27 mouse cellular contexts compared by ENCODE assay signal in the genomic region with DNA sequence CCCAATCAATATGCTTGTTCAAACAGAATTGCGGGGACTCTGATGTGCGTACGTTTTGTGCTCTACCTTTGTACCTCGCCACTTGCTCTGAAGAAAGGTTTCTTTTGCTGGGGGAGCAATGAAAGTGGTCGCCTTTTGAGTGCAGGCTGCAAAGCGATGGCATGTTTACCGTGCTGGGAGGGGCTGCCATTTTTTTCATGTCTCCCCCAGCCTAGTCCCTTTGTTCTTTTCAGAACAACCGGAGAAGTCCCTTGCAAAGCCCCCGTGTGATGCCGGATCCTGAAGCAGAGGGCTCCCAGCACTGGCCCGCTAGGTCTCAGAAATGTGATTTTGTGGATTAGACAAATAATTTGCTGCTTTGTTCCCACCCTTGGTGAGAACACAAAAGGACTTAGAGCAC. TPM values are rescaled to one million over a fixed set of nuclear protein-coding genes. Genes with fewer than 3 reads are reported as not detected.
DNase-seq lines count a peak whose midpoint lies in the region; ATAC-seq and TF ChIP-seq lines count a peak whose summit lies in the region.
"Had no signal": no experiment of that assay in that cellular context is flagged by ENCODE, and none has a peak within 500 bp of the region (broad histone marks: within the 10 kb centered on the region; RNA-seq: fewer than 3 reads in every experiment).

No protein-coding gene starts in this region.

- TF ChIP-seq CTCF in brain, embryonic 14.5 days (IDR thresholded peaks at IDR 0.05; ENCODE audit: borderline replicate concordance, extremely low read depth, insufficient read depth, insufficient read length), result no peak

- H3K4me2 ChIP-seq in hindbrain, embryonic 13.5 days, result no peak overlapping the region
- H3K4me2 ChIP-seq in midbrain, embryonic 14.5 days (ENCODE audit: low read length), result no peak overlapping the region
- H3K4me2 ChIP-seq: heart, embryonic 13.5 days; hindbrain, embryonic 14.5 days; limb, embryonic 15.5 days; lung, embryonic 14.5 days; neural tube, embryonic 12.5 days; stomach, embryonic 15.5 days had no signal

- peak overlapping the region; percentile 73 for H3K27ac ChIP-seq in hindbrain, embryonic 10.5 days
- no peak overlapping the region for H3K27ac ChIP-seq in hindbrain, embryonic 13.5 days
- H3K27ac ChIP-seq in embryonic facial prominence, embryonic 10.5 days (replicated peaks), result peak overlapping the region; percentile 31; the same call in 1 of the 2 replicates
- peak overlapping the region; percentile 37; the same call in 1 of the 2 replicates for H3K27ac ChIP-seq in midbrain, embryonic 14.5 days (replicated peaks; ENCODE audit: low read depth, low read length)
- H3K27ac ChIP-seq: heart, embryonic 13.5 days; hindbrain, embryonic 14.5 days; left cerebral cortex, adult 2 months; limb, embryonic 15.5 days; neural tube, embryonic 12.5 days; stomach, embryonic 15.5 days had no signal

- no peaks in the 10 kb centered on the region for H3K27me3 ChIP-seq in hindbrain, embryonic 10.5 days (ENCODE audit: insufficient read depth, poor library complexity, severe bottlenecking)
- H3K27me3 ChIP-seq in hindbrain, embryonic 13.5 days, result peaks cover 6% of the 10 kb centered on the region; the same call in 1 of the 2 replicates
- H3K27me3 ChIP-seq in embryonic facial prominence, embryonic 10.5 days (replicated peaks; ENCODE audit: low read depth, poor library complexity, severe bottlenecking), result no peaks in the 10 kb centered on the region
- no peaks in the 10 kb centered on the region for H3K27me3 ChIP-seq in midbrain, embryonic 14.5 days (ENCODE audit: control insufficient read depth, insufficient read depth, low read length)
- H3K27me3 ChIP-seq: heart, embryonic 13.5 days; limb, embryonic 15.5 days; neural tube, embryonic 12.5 days; stomach, embryonic 15.5 days had no signal

- H3K4me1 ChIP-seq in hindbrain, embryonic 10.5 days (replicated peaks), result peaks cover 49% of the 10 kb centered on the region
- H3K4me1 ChIP-seq in hindbrain, embryonic 13.5 days (replicated peaks), result peaks cover 21% of the 10 kb centered on the region
- peaks cover 29% of the 10 kb centered on the region for H3K4me1 ChIP-seq in embryonic facial prominence, embryonic 10.5 days
- H3K4me1 ChIP-seq in midbrain, embryonic 14.5 days (ENCODE audit: control insufficient read depth, insufficient read depth, low read length), result peaks cover 27% of the 10 kb centered on the region
- H3K4me1 ChIP-seq: heart, embryonic 13.5 days had no signal

- DNase-seq in hindbrain, embryonic 10.5 days (ENCODE audit: low spot score), result no peak
- DNase-seq in brain, embryonic 14.5 days (ENCODE audit: low read depth), result peak; percentile 63
- no peak for DNase-seq in embryonic facial prominence, embryonic 10.5 days (ENCODE audit: low spot score)
- DNase-seq in midbrain, embryonic 14.5 days, result peak; percentile 46
- DNase-seq in cerebellum, postnatal 36 days, result no peak
- DNase-seq: adrenal gland, adult 8-10 months; cerebellum, adult 2 months; cerebellum, postnatal 25 days; embryo, embryonic 11 days; gastrocnemius, postnatal 10 days; kidney, adult 18-20 months; layer of hippocampus, adult 9-11 months; left cerebral cortex, postnatal 4 days; lung, embryonic 14.5 days; retina, postnatal 1 day; thymus, adult 2 months; thymus, postnatal 4 days had no signal

- WGBS in hindbrain, embryonic 10.5 days, result 45% methylated on average over 11 of the region's 11 CpGs
- WGBS in hindbrain, embryonic 13.5 days, result 34% methylated on average over 11 of the region's 11 CpGs
- WGBS in embryonic facial prominence, embryonic 10.5 days, result 57% methylated on average over 11 of the region's 11 CpGs
- WGBS in midbrain, embryonic 14.5 days, result 11% methylated on average over 11 of the region's 11 CpGs

- TF ChIP-seq POLR2A in brain, embryonic 14.5 days (IDR thresholded peaks at IDR 0.05; ENCODE audit: borderline replicate concordance, extremely low read depth, insufficient read depth, insufficient read length, poor library complexity, severe bottlenecking), result no peak

- H3K36me3 ChIP-seq in hindbrain, embryonic 10.5 days, result peaks cover 20% of the 10 kb centered on the region
- no peaks in the 10 kb centered on the region for H3K36me3 ChIP-seq in hindbrain, embryonic 13.5 days
- peaks cover 14% of the 10 kb centered on the region for H3K36me3 ChIP-seq in embryonic facial prominence, embryonic 10.5 days (replicated peaks)
- no peaks in the 10 kb centered on the region for H3K36me3 ChIP-seq in midbrain, embryonic 14.5 days (ENCODE audit: control insufficient read depth, insufficient read depth, low read length)
- H3K36me3 ChIP-seq: limb, embryonic 15.5 days; neural tube, embryonic 12.5 days; stomach, embryonic 15.5 days had no signal

- H3K9ac ChIP-seq in hindbrain, embryonic 13.5 days, result no peak overlapping the region
- H3K9ac ChIP-seq in midbrain, embryonic 14.5 days (replicated peaks; ENCODE audit: low read length), result no peak overlapping the region; the same call in 1 of the 2 replicates
- H3K9ac ChIP-seq: heart, embryonic 13.5 days; hindbrain, embryonic 14.5 days; limb, embryonic 15.5 days; lung, embryonic 14.5 days; neural tube, embryonic 12.5 days; stomach, embryonic 15.5 days had no signal

- no peak overlapping the region for H3K4me3 ChIP-seq in hindbrain, embryonic 10.5 days
- no peak overlapping the region for H3K4me3 ChIP-seq in hindbrain, embryonic 13.5 days
- no peak overlapping the region for H3K4me3 ChIP-seq in embryonic facial prominence, embryonic 10.5 days
- no peak overlapping the region for H3K4me3 ChIP-seq in midbrain, embryonic 14.5 days (replicated peaks; ENCODE audit: low read depth, low read length)
- H3K4me3 ChIP-seq: heart, embryonic 13.5 days; left cerebral cortex, adult 2 months; limb, embryonic 15.5 days; neural tube, embryonic 12.5 days; stomach, embryonic 15.5 days had no signal

- H3K9me3 ChIP-seq in hindbrain, embryonic 10.5 days, result peaks cover 5% of the 10 kb centered on the region; the same call in 1 of the 2 replicates
- no peaks in the 10 kb centered on the region for H3K9me3 ChIP-seq in hindbrain, embryonic 13.5 days
- no peaks in the 10 kb centered on the region for H3K9me3 ChIP-seq in embryonic facial prominence, embryonic 10.5 days
- H3K9me3 ChIP-seq in midbrain, embryonic 14.5 days (ENCODE audit: control insufficient read depth, low read length), result no peaks in the 10 kb centered on the region
- H3K9me3 ChIP-seq: heart, embryonic 13.5 days; limb, embryonic 15.5 days; neural tube, embryonic 12.5 days; stomach, embryonic 15.5 days had no signal

- no peak for ATAC-seq in hindbrain, embryonic 13.5 days (ENCODE audit: low FRiP score)
- ATAC-seq in midbrain, embryonic 14.5 days (ENCODE audit: low FRiP score, low TSS enrichment), result no peak
- ATAC-seq in megakaryocyte-erythroid progenitor cell, adult 5-6 weeks (replicated peaks; ENCODE audit: low FRiP score, low TSS enrichment, poor library complexity, severe bottlenecking), result no peak
- ATAC-seq: activated CD4-positive, CD25-positive, alpha-beta regulatory T cell, adult 4 months; inflammation-experienced regulatory T-cells, adult 6 months had no signal

RNA-seq across cellular contexts. Expression of gene Gm4353, which starts 36.8 kb away (rescaled TPM):
- polyA plus RNA-seq in hindbrain, embryonic 10.5 days (2016; fragmentation: Nextera tagmentation; extraction: Ambion mirVana), result 0.71 and 0.90 TPM in 2 replicates
- polyA plus RNA-seq in hindbrain, embryonic 13.5 days (2015; fragmentation: Nextera tagmentation; extraction: Ambion mirVana), result 0.60 and 1.2 TPM in 2 replicates
- 0.93 and 1.7 TPM in 2 replicates for polyA plus RNA-seq in brain, embryonic 14.5 days (2012; rRNA removed)
- 1.3 and 1.4 TPM in 2 replicates for polyA plus RNA-seq in embryonic facial prominence, embryonic 10.5 days (2016; fragmentation: Nextera tagmentation; extraction: Ambion mirVana)
- polyA plus RNA-seq in midbrain, embryonic 14.5 days (2014; fragmentation: Nextera tagmentation; extraction: Ambion mirVana), result 0.45 and 1.3 TPM in 2 replicates
- 2.1 TPM in 1 of 2 replicates, not detected in the other for total RNA-seq in megakaryocyte-erythroid progenitor cell, adult 5-6 weeks (2014; fragmentation: Nextera tagmentation)
- 1.3 and 4.0 TPM in 2 replicates for total RNA-seq in megakaryocyte-erythroid progenitor cell, adult 5-6 weeks (2017)

Comparison
In these comparisons a context has a peak if more than half of its experiments do, and no peak if none do; other contexts are left out.
1. DNase-seq: peak in brain, embryonic 14.5 days (single experiment) and midbrain, embryonic 14.5 days (single experiment); none in hindbrain, embryonic 10.5 days (single experiment), embryonic facial prominence, embryonic 10.5 days (single experiment) and cerebellum, postnatal 36 days (0 of 2).